Mouse (Mus musculus) neural tube, embryonic 13.5 days (tissue): ENCODE measurements around the gene Gm5414. TPM values are rescaled to one million over a fixed set of nuclear protein-coding genes. Genes with fewer than 3 reads are reported as not detected.

Source experiments
- microRNA-seq: library from miRNA; unstranded; fragments of <30 nt; microRNA quantifications from one replicate; pipeline ENCODE4, GENCODE M21; 2016
- polyA plus RNA-seq: library from polyadenylated mRNA; unstranded; fragments of >200 nt; fragmentation: Nextera tagmentation; extraction: Ambion mirVana; gene quantifications from 2 replicates; pipeline ENCODE4 v1.2.1, GENCODE M21; 2015

Gene Gm5414
- polyA plus RNA-seq, 1 experiment from 2014 or later = not detected

Small RNA genes within 50 kb of the gene (microRNA-seq; reads per million reads assigned to microRNA genes)
- not detected for gene Gm44383
- gene Gm44479 = not detected

Other genes with a start within 250 kb of the Gm5414 start
- 0.39 and 0.94 TPM in 2 replicates for gene Krt7, start 217.1 kb downstream of the Gm5414 start, polyA plus RNA-seq
- 0.31 and 0.33 TPM in 2 replicates for gene Krt87, start 189.4 kb downstream of the Gm5414 start, polyA plus RNA-seq
- not detected in 2 replicates for gene Krt88, start 180.4 kb downstream of the Gm5414 start, polyA plus RNA-seq
- not detected in 2 replicates for gene Krt81, start 164.4 kb downstream of the Gm5414 start, polyA plus RNA-seq
- gene Krt86, start 154.7 kb downstream of the Gm5414 start, polyA plus RNA-seq = 0.14 and 0.15 TPM in 2 replicates
- not detected in 2 replicates for gene Krt83, start 136.7 kb downstream of the Gm5414 start, polyA plus RNA-seq
- not detected in 2 replicates for gene Gm49425, start 110.9 kb downstream of the Gm5414 start, polyA plus RNA-seq
- not detected in 2 replicates for gene Krt84, start 95.4 kb downstream of the Gm5414 start, polyA plus RNA-seq
- not detected in 2 replicates for gene Krt82, start 77.5 kb downstream of the Gm5414 start, polyA plus RNA-seq
- 0.17 TPM in 1 of 2 replicates, not detected in the other for gene Krt90, start 65.2 kb downstream of the Gm5414 start, polyA plus RNA-seq
- 0.07 and 0.08 TPM in 2 replicates for gene Krt75, start 54.3 kb downstream of the Gm5414 start, polyA plus RNA-seq
- not detected in 2 replicates for gene Gm5478, start 19.2 kb upstream of the Gm5414 start, polyA plus RNA-seq
- gene Krt6b, start 52.1 kb upstream of the Gm5414 start, polyA plus RNA-seq = not detected in 2 replicates
- gene Krt6a, start 66.1 kb upstream of the Gm5414 start, polyA plus RNA-seq = 0.12 TPM in 1 of 2 replicates, not detected in the other
- gene Krt5, start 84.7 kb upstream of the Gm5414 start, polyA plus RNA-seq = 1.1 and 4.4 TPM in 2 replicates
- gene Krt71, start 114.9 kb upstream of the Gm5414 start, polyA plus RNA-seq = 0.34 TPM in 1 of 2 replicates, not detected in the other
- not detected in 2 replicates for gene Krt72, start 158.3 kb upstream of the Gm5414 start, polyA plus RNA-seq
- 0.43 and 0.44 TPM in 2 replicates for gene Krt73, start 174.2 kb upstream of the Gm5414 start, polyA plus RNA-seq
- gene Krt2, start 190.0 kb upstream of the Gm5414 start, polyA plus RNA-seq = not detected in 2 replicates
- 7.0 and 8.6 TPM in 2 replicates for gene Krt1, start 222.6 kb upstream of the Gm5414 start, polyA plus RNA-seq
- gene Krt77, start 241.5 kb upstream of the Gm5414 start, polyA plus RNA-seq = 0.12 and 0.13 TPM in 2 replicates